Mouse (Mus musculus): Measurements from ENCODE around the gene Mrvi1.
A peak's percentile ranks its signal among the peaks of the same experiment; 100 is the strongest.
"Not testable (repeated sequence)": the region's sequence is repeated elsewhere in the genome, so short reads cannot be mapped to it uniquely, and the experiment has no call there.

Gene Mrvi1

DNA sequence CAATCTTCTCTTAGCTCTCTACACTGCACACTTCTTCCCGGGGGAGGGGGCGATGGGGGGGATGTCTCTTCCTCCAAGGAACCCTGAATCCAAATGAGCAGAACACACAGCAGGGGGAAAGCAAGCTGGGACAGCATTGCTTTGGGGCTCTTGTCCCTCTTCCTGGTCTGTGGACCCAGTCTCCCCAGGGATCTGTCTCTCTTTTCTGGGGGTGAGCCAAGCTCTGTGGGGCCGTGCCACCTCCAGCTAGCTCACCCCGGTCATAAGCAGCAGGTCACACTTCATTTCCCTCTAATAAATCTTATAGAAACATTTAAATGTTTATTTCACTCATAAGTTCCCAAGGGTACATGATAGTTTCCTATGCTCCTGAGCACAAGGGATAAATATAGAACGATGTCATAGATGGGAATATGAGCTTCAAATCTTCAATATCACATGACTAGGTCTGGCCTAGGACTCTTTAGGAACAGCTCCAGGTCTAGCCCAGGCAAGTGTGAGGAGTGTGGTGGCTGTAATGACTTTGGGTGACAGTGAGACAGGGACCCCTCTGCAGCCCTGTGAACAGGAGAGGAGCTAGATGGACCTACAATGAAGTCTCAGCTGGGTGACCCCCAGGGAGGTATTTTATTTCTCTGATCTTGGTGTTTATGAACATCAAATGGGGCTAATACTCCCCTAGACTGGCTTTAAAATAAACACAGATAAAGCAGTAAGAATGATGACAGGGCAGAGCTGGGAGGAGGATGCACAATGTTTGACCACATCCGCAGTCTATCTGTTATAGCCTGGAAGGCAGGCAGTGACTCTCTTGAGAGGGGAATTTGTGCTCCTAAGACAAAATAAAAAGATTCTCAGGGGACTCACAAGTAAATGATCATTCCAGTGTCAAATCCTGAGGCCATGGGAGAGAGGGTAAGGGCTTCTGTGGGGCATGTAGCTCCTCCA is 46.2 kb downstream of the Mrvi1 start:
- DNase-seq: no peak

DNA sequence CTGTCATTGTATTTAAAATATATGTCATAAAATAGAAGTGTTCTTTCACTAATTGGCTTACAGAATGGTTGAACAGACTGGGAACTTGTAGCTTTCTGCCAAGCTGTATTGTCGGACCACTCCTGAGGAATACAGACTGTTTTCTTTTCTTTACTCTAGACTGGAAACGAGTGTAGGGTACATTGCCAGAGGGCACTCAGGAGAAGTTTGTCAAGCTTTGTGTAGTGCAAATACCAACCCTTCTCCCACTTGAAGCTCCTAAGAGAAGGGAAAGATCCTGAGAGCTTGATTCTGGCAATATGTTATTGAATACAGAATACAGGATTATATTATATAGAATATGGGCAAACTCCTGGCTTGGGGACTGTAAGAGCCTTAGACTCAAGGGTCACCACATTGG is 48.3 kb downstream of the Mrvi1 start:
- no peak for DNase-seq

DNA sequence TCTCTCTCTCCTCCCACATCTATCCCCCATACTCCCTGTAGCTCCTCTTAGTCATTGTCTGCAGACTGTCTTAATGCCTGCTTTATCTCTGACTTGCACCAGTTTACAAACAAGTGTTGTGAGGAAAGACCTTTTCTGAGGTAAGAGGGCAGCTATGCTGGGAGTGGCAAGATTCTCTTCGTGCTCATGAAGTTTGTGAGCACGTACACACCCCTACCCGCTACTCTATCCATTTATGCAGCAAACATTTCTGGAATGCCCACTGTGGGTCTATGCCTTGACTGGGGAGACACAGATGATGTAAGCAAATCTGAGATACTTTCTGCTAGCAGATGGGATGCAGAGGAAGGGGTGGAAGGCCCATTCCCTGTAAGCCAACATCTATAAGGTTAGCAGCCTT is 48.9 kb downstream of the Mrvi1 start:
- no peak for DNase-seq

DNA sequence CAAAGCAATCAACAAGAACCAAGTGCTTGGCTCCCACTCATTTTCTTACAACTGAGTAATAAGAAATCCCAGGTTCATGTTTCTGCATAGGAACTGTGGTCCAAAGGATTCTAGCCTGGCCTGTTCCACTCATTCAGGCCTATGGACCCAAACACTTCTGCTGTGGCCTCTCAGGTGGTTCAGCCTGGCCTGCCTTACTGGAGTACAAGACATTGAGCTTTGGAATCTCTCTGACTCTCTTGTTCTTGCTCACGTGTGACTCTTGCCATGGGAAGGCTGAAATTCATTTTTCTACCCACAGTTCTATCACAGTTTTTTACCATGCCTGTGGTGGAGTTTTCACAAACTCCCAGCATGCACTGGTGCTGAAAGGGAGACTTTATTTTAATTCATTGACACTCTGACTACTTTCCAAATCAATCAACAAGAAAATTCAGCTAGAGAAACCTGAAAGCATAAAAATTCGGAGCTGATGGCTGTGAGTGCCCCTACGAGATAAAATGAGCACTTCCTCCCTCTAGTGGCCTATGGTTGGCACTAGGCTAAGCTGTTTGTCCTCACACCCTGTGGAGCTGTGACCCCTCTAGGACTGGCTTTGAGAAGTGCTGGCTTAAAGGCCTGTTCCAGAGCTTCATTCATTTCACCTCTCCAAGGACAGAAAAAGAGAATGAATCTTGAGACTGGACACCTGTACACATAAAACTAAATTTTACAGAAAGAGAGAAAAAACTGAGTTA is 52.0 kb downstream of the Mrvi1 start:
- DNase-seq: peak; percentile 49 to 66

DNA sequence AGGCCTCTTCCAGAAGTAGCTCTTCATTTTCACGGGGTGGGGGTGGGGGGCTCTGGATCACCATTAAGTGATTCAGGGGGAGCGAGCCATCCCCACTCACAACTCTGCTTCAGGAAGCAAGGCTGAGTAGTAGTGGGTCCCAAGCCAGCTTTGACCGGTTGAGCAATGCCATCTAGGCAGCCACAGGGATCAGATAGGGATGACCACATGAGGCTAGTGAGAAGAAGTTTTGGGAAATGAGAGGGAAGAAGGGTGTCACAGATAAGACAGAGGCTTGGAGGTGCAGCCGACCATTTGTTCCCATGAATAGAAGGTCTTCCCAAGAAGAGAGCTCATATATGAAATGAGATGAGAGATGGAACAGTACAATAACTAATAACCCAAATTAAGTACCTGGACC is 55.7 kb downstream of the Mrvi1 start:
- no peak for DNase-seq

DNA sequence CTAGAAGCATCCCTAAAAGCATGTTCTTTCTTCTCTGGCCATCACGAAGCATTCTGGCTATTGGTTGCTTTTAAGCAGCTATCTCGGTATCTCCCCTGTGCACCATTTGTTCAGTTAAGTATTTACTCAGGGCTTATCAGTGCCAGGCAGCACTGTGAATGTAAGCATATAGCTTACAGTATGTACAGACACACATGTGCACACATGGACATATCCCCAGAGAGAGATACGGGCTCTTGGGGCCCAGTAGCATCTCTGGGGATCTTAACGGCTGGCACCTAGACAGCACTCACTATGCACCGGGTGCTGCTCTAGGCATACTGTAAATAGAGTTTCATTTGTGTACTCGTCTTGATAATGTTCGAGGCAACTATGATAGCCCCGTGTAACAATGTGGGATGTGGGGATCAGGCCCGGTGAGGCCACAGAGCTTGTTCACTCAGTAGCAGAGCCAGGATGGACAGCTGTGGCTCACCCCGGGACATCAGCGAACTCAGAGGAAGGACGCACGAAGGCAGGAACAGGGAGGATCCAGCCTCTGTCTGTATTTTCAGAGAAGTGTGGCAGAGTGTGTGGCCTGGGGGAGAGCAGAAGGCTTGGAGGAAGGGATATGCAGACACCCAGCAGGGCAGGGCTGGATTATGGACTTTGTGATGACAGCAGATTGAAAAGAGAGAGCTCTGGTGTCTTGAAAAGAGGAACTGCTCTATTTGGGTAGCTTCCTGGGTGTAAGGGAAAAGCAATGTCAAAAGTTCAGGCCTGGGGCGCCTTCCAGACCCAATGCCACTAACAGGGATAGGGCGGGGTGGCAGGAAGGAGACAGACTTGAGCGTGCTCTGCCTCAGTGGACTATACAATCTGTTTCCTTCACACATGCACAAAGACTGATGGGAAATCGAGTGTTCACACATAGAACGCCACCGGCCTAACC is 61.7 kb downstream of the Mrvi1 start:
- DNase-seq: no peak

DNA sequence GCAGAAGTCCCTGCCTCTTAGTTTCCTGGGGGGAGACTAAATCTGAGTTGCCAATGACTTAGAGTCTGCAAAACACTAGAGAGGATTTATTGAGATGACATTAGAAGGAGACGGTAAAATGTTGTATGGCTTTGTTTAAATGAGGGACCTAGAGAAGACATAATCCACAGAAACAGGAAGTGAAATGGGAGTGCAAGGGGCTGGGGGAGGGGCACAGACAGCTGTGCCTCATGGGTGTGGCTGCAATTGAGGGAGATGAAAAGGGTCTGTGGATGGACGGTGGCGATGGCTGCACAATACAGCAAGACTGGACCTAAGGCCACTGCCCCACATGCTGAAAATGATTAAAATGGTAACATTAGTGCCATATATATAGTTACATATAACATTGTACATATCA is 62.5 kb downstream of the Mrvi1 start:
- peak; percentile 28 to 43 for DNase-seq

DNA sequence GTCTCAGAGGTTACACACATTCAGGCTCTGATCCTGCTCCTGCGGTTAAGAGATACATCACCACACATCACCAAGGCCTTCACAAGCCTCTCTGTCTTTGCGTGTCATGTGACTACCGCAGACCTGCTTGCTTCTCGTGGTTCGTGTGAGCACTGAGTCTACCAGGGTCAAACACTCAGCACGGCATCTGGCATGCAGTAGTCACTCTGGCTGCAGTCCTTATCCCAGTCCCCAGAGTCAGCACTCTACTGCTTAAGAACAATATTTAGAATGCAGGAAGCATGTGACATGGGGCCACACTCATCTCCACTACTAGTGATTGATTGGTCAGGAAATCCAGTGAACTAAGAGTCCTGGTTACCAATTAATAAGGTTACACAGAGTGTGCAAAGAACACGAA is 66.3 kb downstream of the Mrvi1 start:
- no peak for DNase-seq

DNA sequence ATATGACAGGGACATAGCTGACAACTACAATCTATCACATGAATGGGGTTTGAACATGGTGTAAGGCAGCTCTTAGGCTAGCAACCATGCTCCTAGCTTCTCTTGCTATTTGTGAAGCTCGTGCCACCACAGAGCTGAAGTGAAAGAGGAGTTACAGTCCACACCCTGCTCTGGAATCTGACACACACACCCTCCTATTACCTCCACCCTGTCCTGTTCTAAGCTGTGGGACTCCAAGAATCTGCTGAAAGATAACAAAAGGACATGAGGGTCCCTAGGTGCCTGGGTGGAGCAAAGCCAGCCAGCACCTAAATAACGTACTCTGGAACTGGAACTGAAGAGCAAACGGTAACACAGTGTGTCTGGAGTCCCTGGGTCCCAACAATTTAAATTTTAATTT is 67.7 kb downstream of the Mrvi1 start:
- DNase-seq: no peak

DNA sequence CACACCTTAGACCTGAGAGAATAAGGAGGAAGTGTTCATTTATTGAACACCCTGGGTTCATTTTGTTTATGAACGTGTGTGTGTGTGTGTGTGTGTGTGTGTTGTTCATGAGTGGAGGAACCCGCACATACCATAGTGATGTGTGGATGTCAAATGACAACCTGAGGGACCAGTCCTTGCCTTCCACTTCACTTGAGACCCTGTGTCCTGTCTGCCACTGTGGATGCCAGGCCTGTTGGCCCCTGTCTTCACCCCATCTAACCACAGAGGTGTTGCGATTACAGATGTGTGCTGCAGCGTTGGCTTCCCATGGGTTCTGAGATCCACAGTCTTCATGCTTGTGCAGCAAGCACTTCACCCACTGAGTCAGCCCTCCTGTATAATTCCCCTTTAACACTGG is 68.5 kb downstream of the Mrvi1 start:
- DNase-seq: no peak

DNA sequence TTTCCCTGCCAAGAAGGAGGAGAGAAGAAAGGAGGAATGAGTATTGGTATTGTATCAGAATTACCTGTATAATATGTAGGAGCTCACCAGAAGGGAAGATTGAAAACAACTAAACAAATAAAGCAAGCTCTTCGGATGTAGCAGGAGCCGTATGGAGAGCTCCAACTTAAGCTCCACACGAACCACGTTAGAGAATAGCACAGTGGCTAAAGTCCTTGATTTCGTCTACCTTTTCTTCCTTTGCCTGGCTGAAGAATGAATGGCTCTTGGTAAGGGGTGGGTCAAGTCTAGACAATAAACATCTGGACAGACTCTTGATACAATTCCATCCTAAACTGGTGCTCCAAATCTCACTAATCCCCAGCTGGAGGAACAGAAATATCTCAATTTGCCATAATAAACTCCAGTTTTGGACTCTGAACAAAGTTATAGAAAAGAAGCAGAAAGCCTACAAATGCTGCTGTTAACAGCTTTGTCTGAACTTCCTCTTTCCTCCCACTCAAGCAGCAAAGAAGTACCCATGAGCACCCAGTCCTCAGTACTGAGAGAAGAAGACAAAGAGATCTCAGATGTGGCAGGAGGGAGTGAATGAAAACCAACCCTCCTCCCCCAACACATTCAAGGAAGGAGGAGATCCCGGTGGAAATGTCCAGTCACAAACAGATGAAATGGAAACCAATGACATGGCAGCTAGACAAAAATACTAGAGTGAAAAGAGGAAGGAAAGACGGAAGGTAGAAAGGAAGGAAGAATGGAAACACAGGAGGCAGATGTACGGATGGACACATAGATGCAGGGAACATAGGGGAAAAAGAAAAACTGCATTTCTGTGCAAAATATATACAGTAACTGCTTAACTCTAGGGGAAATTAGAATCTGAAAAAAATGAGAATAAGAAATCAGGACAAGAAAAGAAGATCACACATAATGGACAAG is 73.8 kb downstream of the Mrvi1 start:
- DNase-seq: no peak

DNA sequence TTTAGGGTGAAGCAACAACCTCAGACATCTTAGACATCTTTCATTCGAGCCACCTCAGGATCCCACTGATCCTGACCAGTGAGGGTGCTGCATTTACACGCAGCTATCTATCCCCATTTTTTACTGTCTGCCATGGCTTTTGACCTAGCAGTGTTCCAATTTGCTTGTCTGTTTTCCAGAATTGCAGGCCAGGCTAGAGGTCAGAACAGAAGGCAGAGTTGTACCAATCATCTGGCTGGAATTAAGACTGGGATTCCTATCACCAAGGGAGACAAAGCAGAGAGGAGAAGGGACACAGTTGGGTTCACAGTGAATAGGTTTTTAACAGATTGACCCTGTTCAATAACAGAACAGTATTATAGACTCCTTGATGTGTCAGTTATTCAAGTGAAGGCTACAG is 75.7 kb downstream of the Mrvi1 start:
- DNase-seq: no peak

DNA sequence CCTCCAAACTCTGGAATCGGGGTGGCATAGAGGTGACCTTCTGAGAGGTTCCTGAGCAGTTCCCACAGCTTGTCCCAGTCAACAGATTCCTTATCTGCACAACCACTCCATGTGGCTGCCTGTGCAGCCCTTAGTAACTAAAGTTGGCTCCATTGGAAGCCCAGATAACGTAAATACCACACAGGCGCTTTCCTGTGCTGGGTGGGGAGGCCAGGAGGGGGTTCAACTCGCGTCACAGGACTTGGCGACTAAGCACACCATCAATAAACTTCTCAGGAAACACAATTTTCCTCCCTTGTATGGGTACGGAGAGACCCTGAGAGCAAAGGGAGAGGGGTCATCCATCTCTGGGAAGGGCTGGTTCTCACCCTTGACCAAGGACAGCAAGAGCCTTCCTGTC is 79.0 kb downstream of the Mrvi1 start:
- peak in 1 of 2 experiments; percentile 16 for DNase-seq

DNA sequence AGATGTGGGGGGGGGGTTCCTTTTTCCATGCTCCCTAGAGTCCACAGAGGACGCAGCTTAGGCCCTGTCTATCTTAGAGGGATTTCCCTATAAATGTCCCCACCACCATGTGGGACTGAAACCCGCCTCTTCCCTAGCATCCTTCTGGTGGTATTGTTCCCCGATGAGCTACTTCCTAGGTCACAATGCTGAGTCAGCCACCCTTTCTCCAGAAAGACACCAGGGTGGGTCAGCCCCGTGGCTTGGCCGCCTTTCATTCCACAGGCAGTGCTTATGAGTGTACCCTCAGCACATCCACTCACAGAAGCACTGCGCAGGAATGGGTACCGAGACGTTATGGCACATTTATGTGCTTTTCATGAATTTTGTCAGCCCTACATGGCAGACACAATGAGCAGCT is 85.1 kb downstream of the Mrvi1 start:
- DNase-seq: no peak

DNA sequence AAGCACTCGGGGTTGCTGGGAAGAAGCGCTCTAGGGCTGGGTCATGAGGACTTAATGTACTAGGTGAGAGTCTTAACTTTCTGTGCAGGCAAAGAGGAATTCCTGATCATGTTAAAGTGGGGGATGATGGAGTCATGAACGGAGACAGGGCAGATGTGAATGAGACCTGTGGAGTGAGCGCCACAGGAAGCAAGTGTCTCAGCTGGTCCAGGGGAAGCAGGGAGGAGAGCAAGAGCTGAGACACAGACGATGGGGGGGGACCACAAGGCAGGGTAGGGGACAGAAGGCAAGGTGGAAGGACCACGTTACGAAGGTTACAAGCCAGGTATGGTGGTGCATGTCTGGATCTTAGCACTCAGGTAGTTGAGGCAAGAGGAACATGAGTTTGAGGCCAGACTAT is 85.8 kb downstream of the Mrvi1 start:
- DNase-seq: no peak

DNA sequence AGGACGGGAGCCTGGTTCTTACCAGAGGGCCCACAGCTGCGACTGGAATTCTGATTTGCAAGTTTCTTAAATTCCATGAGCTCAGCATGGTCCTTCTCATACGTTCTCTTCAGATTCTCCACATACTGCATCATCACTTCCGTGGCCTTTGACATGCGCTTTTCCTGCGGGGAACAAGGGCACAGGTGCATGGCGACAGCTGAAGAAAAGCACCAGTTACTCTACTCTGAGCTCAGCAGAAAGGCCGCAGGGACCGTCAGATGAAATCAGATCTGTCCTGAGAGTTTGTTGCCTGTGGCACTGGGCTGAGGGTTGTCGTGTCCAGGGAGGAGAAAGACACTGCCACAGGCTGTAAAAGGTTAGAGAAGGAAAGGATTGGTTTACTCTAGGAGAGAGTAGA is 86.5 kb downstream of the Mrvi1 start:
- DNase-seq: not testable (repeated sequence)

DNA sequence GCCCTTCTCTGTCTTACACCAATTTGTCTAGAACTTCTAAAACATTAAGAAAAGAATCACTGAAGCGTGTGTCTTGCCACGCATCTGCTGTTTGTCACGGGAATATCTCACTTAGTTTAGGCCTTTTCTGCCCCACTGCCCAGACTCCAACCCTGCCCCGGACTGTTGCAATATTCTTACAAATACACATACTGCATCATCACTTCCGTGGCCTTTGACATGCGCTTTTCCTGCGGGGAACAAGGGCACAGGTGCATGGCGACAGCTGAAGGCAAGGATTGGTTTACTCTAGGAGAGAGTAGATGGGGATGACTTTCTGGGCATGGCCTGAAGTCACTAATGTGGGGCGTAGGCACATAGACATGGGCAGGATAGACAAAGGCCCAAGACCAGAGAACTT is 87.6 kb downstream of the Mrvi1 start:
- DNase-seq: no peak

DNA sequence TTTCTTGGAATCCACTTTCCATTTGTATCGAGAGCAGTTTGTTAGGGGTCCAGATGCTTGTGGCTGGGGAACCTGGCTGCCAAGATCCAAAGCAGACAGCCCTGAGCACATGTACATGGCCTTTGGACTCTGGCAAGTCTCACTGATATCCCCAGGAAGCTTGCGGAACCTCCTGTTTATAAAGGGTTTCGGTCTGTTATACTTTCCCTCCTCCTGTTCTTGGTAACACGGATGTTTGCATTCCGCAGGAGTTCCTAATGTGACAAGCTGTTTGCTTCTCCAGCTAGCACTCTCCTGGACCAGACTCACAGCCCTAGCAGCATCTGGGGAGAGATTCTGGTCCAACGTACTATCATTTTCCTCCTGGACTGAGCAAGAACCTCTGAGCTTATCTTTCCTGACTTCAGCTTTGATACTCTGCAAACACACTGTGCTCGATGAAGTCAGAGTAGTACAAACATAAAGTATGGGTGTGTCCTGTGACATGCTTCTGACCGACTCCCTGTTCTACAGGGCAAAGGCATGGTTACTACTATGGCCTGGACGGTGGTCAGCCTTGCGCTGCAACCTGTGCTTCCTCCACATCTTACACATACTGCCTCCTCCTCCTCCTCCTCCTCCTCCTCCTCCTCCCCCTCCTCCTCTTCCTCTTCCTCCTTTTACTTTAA is 88.2 kb downstream of the Mrvi1 start:
- DNase-seq: peak in 1 of 2 experiments; percentile 21

DNA sequence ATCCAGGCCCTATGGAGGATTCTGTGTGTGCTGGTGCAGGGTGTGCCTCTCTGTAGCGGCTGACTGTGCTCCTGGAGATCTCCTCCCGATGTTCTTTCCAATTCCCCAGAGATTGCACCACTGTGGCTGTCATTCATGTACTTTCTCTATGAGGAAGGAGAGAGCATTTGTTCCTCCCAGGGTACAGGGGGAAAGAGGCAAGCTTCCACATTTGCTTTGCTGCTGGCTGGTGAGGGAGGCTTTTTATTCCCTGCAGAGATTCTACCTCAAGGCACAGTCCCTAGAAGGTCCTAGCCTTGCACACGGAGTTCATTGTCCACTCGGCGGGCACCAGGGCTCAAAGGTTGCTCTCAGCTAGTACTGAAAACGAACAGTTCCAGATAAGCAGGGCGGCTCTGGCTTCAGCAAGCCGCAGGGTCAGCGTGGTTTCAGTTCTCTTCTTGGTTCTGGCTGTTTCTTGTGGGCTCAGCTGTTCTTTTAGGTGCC is 90.7 kb downstream of the Mrvi1 start:
- peak; percentile 28 to 63 for DNase-seq

DNA sequence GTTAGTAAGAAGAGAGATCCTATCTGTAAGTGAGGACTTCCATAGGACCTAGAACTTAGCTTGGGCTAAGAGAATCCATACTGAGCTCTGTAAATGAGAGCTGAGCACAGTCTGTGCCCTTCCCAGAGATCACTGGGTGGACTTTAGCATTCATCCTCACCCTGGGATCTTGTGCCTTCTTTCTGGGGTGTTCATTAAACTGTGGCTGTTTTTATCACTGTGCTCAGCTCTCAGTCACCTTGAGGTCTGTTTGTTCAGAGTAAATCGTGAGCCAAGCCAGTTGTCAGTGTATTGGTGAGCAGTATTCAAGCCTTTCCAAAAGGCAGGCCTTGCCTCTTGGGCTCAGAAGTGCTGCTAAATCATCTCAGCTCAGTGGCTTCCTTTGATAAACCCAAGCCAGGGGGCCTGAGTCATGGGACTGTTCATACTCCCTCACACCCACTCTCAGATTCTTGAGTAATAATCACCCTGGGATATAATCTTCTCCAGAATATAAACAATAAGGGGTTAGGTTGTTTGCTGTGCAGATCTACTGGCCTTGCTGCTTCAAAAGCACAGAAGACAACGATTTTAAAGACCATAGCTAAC is 100.4 kb downstream of the Mrvi1 start:
- no peak for DNase-seq

DNA sequence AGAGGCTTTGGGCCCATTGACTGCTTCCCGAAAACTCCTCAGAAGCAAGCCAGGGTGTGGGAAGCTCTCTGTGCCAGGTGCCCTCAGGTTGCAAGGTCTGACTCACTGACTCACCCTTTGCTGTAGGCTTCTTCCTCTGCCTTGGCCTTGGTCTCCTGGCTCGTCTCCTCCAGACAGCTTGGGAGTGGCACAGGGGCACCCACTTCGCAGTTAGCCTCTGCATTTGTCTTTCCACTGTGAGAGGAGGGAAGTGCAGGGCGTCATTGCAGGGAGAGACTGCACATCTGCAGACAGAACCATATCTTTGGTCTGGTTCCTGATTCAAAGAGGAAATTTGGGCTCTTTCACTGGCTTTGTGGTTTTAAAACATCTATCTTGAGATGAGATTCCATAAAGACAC is 104.2 kb downstream of the Mrvi1 start:
- no peak for DNase-seq

Data from kidney, postnatal 4 days (tissue).